Mouse (Mus musculus) MEL (cell line): ENCODE measurements at regions not wholly inside any gene's neighbourhood (a gene's known extent, or its start where the extent isn't known, plus 50 kb on each side); places are given as distances from the start of the nearest gene placed in this dataset.

Source experiments
- DNase-seq: peaks from one replicate; pipeline ENCODE4 v3.0.0; 2011; ENCODE audit warnings: low read depth, low spot score
- H3K27ac ChIP-seq: 2 replicates; pipeline ENCODE4 v1.5.1; 2012; ENCODE audit warnings: low read depth, mild to moderate bottlenecking, control low read depth, low read length, moderate library complexity; ENCODE audit not compliant: control insufficient read depth
- H3K27me3 ChIP-seq, 2 experiments: fragments of 150-350 bp in 1 of 2; sonication (generic) in 1 of 2; 2 replicates each; pipeline ENCODE4 v1.6.1; 2012; ENCODE audit warnings: low read length in 2 of 2, mild to moderate bottlenecking in 2 of 2, improper control_type of control experiment in 1 of 2, moderate library complexity in 1 of 2; ENCODE audit not compliant: insufficient read depth in 2 of 2, control insufficient read depth in 1 of 2
- H3K36me3 ChIP-seq, 2 experiments: 2 replicates each; pipeline ENCODE4 v1.6.1; 2012 to 2014; ENCODE audit warnings: low read length in 2 of 2, improper control_type of control experiment in 1 of 2, inconsistent platforms in 1 of 2, mild to moderate bottlenecking in 1 of 2; ENCODE audit not compliant: insufficient read depth in 2 of 2, control insufficient read depth in 1 of 2
- H3K4me1 ChIP-seq, 2 experiments: fragments of 150-350 bp in 1 of 2; sonication (generic) in 1 of 2; 2 replicates each; pipeline ENCODE4 v1.6.1; 2012; ENCODE audit warnings: low read length in 2 of 2, improper control_type of control experiment in 1 of 2, mild to moderate bottlenecking in 1 of 2; ENCODE audit not compliant: insufficient read depth in 2 of 2, control insufficient read depth in 1 of 2
- H3K4me3 ChIP-seq, 2 experiments: fragments of 150-350 bp in 1 of 2; sonication (generic) in 1 of 2; 2 replicates each; pipeline ENCODE4 v1.5.1; 2012; ENCODE audit warnings: low read depth in 2 of 2, low read length in 2 of 2, mild to moderate bottlenecking in 2 of 2, moderate library complexity in 2 of 2, control low read depth in 1 of 2, improper control_type of control experiment in 1 of 2; ENCODE audit not compliant: control insufficient read depth in 1 of 2, insufficient read depth in 1 of 2
- H3K79me2 ChIP-seq: 2 replicates; pipeline ENCODE4 v1.6.1; 2012; ENCODE audit warnings: mild to moderate bottlenecking, low read length, moderate library complexity; ENCODE audit not compliant: control insufficient read depth, poor library complexity, insufficient read depth
- H3K9ac ChIP-seq: 2 replicates; pipeline ENCODE4 v1.6.1; 2012; ENCODE audit warnings: low read depth, mild to moderate bottlenecking, control low read depth, low read length, moderate library complexity; ENCODE audit not compliant: control insufficient read depth, poor library complexity, severe bottlenecking
- H3K9me3 ChIP-seq: fragments of 150-350 bp; sonication (generic); replicated peaks from 2 replicates; pipeline ENCODE4 v1.6.1; 2012; ENCODE audit warnings: mild to moderate bottlenecking, low read length, improper control_type of control experiment, moderate library complexity; ENCODE audit not compliant: insufficient read depth
- BHLHE40 ChIP-seq: IDR thresholded peaks from 2 replicates; pipeline ENCODE4 v1.6.1; 2012; ENCODE audit warnings: low read depth, mild to moderate bottlenecking, inconsistent platforms, low read length, improper control_type of control experiment, borderline replicate concordance
- E2F4 ChIP-seq: IDR thresholded peaks from 2 replicates; pipeline ENCODE4 v1.6.1; 2011; ENCODE audit warnings: low read depth, low read length, improper control_type of control experiment, borderline replicate concordance
- GABPA ChIP-seq: IDR thresholded peaks from 2 replicates; pipeline ENCODE4 v1.6.1; 2012; ENCODE audit warnings: low read depth, mild to moderate bottlenecking, inconsistent platforms, low read length, improper control_type of control experiment, moderate library complexity
- GATA1 ChIP-seq: IDR thresholded peaks from 2 replicates; pipeline ENCODE4 v1.6.1; 2011; ENCODE audit warnings: low read depth, low read length, improper control_type of control experiment
- HCFC1 ChIP-seq: IDR thresholded peaks from 2 replicates; pipeline ENCODE4 v1.6.1; 2012; ENCODE audit warnings: low read depth, mild to moderate bottlenecking, inconsistent platforms, low read length, improper control_type of control experiment, moderate library complexity
- KAT2A ChIP-seq: conservative IDR thresholded peaks from 2 replicates; pipeline ENCODE4 v1.6.1; 2012; ENCODE audit warnings: low read depth, low read length, improper control_type of control experiment, inconsistent platforms
- MAZ ChIP-seq: IDR thresholded peaks from 2 replicates; pipeline ENCODE4 v1.6.1; 2012; ENCODE audit warnings: low read depth, mild to moderate bottlenecking, inconsistent platforms, low read length, improper control_type of control experiment
- NELFE ChIP-seq: IDR thresholded peaks from 2 replicates; pipeline ENCODE4 v1.6.1; 2011; ENCODE audit warnings: low read depth, low read length, improper control_type of control experiment
- POLR2AphosphoS2 ChIP-seq: IDR thresholded peaks from 2 replicates; pipeline ENCODE4 v1.6.1; 2011; ENCODE audit warnings: low read length, improper control_type of control experiment
- POLR2AphosphoS5 ChIP-seq: IDR thresholded peaks from 2 replicates; pipeline ENCODE4 v1.6.1; 2012; ENCODE audit warnings: low read depth, borderline replicate concordance, mild to moderate bottlenecking, inconsistent platforms, low read length, moderate library complexity, mixed read lengths
- SMC3 ChIP-seq: IDR thresholded peaks from 2 replicates; pipeline ENCODE4 v1.6.1; 2011; ENCODE audit warnings: low read depth, low read length, improper control_type of control experiment
- TAL1 ChIP-seq: IDR thresholded peaks from 2 replicates; pipeline ENCODE4 v1.6.1; 2012; ENCODE audit warnings: mild to moderate bottlenecking, inconsistent platforms, low read length, moderate library complexity, mixed read lengths
- TBP ChIP-seq: IDR thresholded peaks from 2 replicates; pipeline ENCODE4 v1.8.0; 2011; ENCODE audit warnings: low read depth, low read length, improper control_type of control experiment
- UBTF ChIP-seq: IDR thresholded peaks from 2 replicates; pipeline ENCODE4 v1.6.1; 2012; ENCODE audit warnings: low read depth, mild to moderate bottlenecking, inconsistent platforms, low read length, improper control_type of control experiment, moderate library complexity, borderline replicate concordance; ENCODE audit not compliant: insufficient read depth
- USF1 ChIP-seq: IDR thresholded peaks from 2 replicates; pipeline ENCODE4 v1.6.1; 2014; ENCODE audit warnings: low read depth, mild to moderate bottlenecking, inconsistent platforms, low read length, improper control_type of control experiment, moderate library complexity
- ZC3H11A ChIP-seq: IDR thresholded peaks from 2 replicates; pipeline ENCODE4 v1.6.1; 2012; ENCODE audit warnings: low read depth, mild to moderate bottlenecking, inconsistent platforms, low read length, improper control_type of control experiment
- ZKSCAN1 ChIP-seq: IDR thresholded peaks from 2 replicates; pipeline ENCODE4 v1.6.1; 2012; ENCODE audit warnings: low read depth, mild to moderate bottlenecking, inconsistent platforms, low read length, improper control_type of control experiment, moderate library complexity
- ZMIZ1 ChIP-seq: IDR thresholded peaks from 2 replicates; pipeline ENCODE4 v1.6.1; 2012; ENCODE audit warnings: low read depth, mild to moderate bottlenecking, inconsistent platforms, low read length, improper control_type of control experiment, moderate library complexity

DNA sequence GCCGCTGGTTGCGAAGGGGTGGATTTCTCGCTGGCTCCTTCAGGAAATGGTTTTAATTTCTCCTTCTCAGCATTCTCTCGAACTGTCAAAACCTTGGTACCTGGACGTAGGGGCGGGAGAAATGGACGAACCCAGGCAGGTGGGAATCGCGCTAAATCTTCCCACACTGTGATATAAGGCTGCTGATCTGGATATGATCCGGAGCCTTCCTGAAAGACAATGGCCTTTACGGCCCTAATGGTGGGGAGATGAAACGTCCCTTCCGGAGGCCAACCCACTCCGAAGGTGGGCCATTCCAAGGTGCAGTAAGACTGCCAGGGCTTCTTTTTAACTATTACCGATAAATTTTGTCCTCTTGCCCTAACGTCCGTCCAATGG, 279.1 kb downstream of the Gm21863 start:
- Histone ChIP-seq H3K36me3 (no peaks in the 10 kb centered on the region), H3K27ac (no peak overlapping the region), H3K9ac (no peak overlapping the region), H3K9me3 (no peaks in the 10 kb centered on the region; the same call in 1 of the 2 replicates), H3K79me2 (no peaks in the 10 kb centered on the region), H3K4me3 (no peak overlapping the region), H3K4me1 (no peaks in the 10 kb centered on the region), H3K27me3 (no peaks in the 10 kb centered on the region)
- no peak for DNase-seq
- TF ChIP-seq ZKSCAN1 (no peak), ZMIZ1 (no peak), GATA1 (no peak), TBP (no peak), UBTF (no peak), HCFC1 (no peak), E2F4 (no peak)

DNA sequence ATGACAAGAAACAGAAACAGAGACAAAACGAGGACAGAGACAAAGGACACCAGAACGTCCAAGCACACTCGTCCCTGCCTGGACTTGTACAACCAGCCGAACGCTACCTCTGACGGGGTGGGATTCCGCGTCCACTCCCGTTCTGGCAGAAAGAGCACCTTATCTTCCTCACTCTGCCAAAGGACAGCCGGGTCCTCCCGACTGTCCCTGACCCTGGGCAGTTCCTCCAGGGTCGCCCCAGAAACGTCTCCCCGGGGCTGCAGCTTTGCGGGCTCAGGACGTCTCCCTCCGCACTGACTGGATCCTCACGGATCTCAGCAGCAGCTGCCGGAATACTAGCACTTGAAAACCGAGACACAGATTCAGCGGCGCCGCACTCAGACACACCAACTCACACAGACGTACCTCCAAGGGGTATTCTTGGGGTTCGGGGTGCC, 279.6 kb downstream of the Gm21863 start:
- Histone ChIP-seq H3K79me2 (no peaks in the 10 kb centered on the region), H3K9ac (no peak overlapping the region), H3K27ac (no peak overlapping the region), H3K9me3 (no peaks in the 10 kb centered on the region; the same call in 1 of the 2 replicates), H3K4me3 (no peak overlapping the region), H3K27me3 (no peaks in the 10 kb centered on the region), H3K36me3 (no peaks in the 10 kb centered on the region), H3K4me1 (no peaks in the 10 kb centered on the region)
- DNase-seq, result no peak
- TF ChIP-seq TAL1 (no peak), KAT2A (no peak), ZKSCAN1 (no peak), NELFE (no peak), BHLHE40 (no peak), POLR2AphosphoS5 (no peak), MAZ (no peak), GABPA (no peak), ZC3H11A (no peak), POLR2AphosphoS2 (no peak), SMC3 (no peak), USF1 (no peak)
- TF ChIP-seq, all 39 proteins: peak for 0
